Mouse (Mus musculus): ENCODE measurements at regions not wholly inside any gene's neighbourhood (a gene's known extent, or its start where the extent isn't known, plus 50 kb on each side); places are given as distances from the start of the nearest gene placed in this dataset.

DNA sequence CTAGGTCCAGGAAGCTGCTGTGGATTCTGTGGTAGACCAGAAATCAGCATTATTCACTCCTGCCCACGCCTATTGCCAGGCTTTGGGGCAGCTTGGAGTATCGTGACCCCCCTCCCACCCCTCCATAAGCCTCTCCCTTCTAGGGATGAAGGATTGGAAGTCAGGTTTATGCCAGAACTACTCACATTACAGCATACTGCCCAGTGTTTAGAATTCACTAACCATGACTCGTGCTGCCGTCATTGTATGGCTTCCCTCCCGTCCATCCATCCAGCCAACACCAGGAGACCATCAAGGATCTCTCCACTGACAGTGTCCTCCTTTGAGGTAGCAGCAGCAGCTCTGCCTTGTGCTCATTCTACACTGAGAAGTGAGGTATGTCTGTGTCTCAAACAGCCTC lies 62.4 kb upstream of the Ret start:
- Histone ChIP-seq H3K4me3 (ENCODE audit: low read depth, low read length) (no peak overlapping the region), H3K27me3 (ENCODE audit: control insufficient read depth, insufficient read depth, low read length) (no peaks in the 10 kb centered on the region), H3K27ac (ENCODE audit: low read depth, low read length) (no peak overlapping the region), H3K36me3 (ENCODE audit: control insufficient read depth, insufficient read depth, low read length) (no peaks in the 10 kb centered on the region), H3K9me3 (ENCODE audit: control insufficient read depth, low read length) (no peaks in the 10 kb centered on the region), H3K4me1 (replicated peaks; ENCODE audit: control insufficient read depth, insufficient read depth, low read length) (no peaks in the 10 kb centered on the region), H3K9ac (ENCODE audit: low read length) (no peak overlapping the region), H3K4me2 (ENCODE audit: low read depth, low read length, severe bottlenecking) (no peak overlapping the region)
- no peak for ATAC-seq (replicated peaks; ENCODE audit: low FRiP score)
- WGBS: 89% methylated on average over 5 of the region's 5 CpGs
- DNase-seq (ENCODE audit: low spot score): no peak

DNA sequence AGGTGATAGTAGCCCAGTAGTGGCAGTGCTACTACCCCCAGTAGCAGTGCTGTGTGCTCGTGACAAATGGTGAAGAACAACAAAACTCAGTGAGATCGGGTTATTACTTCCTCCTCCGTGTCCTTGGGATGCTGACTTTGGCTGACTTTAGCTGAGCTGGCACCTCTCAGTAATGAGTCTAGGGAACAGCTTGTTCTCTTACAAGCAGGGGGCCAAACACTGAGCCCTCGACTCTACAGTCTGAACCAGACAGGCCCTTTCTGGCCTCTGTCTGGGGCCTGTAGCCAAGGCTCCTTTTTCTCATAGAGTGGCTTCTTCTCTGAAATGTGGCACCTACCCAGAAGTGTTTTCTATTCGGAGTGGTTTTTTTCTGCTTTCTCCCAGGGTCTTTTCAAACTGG lies 57.4 kb upstream of the Ret start:
- no peaks in the 10 kb centered on the region for H3K27me3 ChIP-seq (ENCODE audit: control insufficient read depth, insufficient read depth, low read length)
- no peak overlapping the region for H3K4me2 ChIP-seq (ENCODE audit: low read depth, low read length, severe bottlenecking)
- H3K27ac ChIP-seq (ENCODE audit: low read depth, low read length): no peak overlapping the region
- H3K9ac ChIP-seq (ENCODE audit: low read length): no peak overlapping the region
- no peaks in the 10 kb centered on the region for H3K9me3 ChIP-seq (ENCODE audit: control insufficient read depth, low read length)
- WGBS: 79% methylated on average over 5 of the region's 5 CpGs
- no peak for ATAC-seq (replicated peaks; ENCODE audit: low FRiP score)
- H3K36me3 ChIP-seq (ENCODE audit: control insufficient read depth, insufficient read depth, low read length): no peaks in the 10 kb centered on the region
- no peak overlapping the region for H3K4me3 ChIP-seq (ENCODE audit: low read depth, low read length)
- H3K4me1 ChIP-seq (replicated peaks; ENCODE audit: control insufficient read depth, insufficient read depth, low read length): no peaks in the 10 kb centered on the region
- no peak for DNase-seq (ENCODE audit: low spot score)

DNA sequence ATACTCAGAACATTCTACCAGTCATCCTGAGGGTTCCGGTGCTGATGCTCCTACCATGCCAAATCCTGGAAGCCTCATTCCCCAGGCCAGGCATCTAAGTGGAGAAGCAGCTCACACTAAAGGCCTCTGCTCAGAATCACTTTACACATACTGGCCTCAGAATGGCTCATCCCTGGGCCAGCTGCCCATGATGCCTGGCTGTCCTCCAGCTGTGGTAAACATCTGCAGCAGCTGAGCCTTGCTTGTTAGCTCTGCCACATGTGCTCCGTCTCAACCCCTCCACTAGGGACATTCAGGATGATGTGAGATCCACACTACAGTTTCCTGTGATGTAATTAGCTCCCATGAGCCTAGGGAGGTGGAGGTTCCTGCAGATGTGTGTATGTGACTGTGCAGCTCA lies 55.2 kb upstream of the Ret start:
- Histone ChIP-seq H3K4me1 (replicated peaks; ENCODE audit: control insufficient read depth, insufficient read depth, low read length) (no peaks in the 10 kb centered on the region), H3K9me3 (ENCODE audit: control insufficient read depth, low read length) (no peaks in the 10 kb centered on the region), H3K4me2 (ENCODE audit: low read depth, low read length, severe bottlenecking) (no peak overlapping the region), H3K9ac (ENCODE audit: low read length) (no peak overlapping the region), H3K36me3 (ENCODE audit: control insufficient read depth, insufficient read depth, low read length) (no peaks in the 10 kb centered on the region), H3K27ac (ENCODE audit: low read depth, low read length) (no peak overlapping the region), H3K27me3 (ENCODE audit: control insufficient read depth, insufficient read depth, low read length) (no peaks in the 10 kb centered on the region), H3K4me3 (ENCODE audit: low read depth, low read length) (no peak overlapping the region)
- DNase-seq (ENCODE audit: low spot score) (no peak), ATAC-seq (replicated peaks; ENCODE audit: low FRiP score) (no peak)
- WGBS: 83% methylated on average over 2 of the region's 2 CpGs

DNA sequence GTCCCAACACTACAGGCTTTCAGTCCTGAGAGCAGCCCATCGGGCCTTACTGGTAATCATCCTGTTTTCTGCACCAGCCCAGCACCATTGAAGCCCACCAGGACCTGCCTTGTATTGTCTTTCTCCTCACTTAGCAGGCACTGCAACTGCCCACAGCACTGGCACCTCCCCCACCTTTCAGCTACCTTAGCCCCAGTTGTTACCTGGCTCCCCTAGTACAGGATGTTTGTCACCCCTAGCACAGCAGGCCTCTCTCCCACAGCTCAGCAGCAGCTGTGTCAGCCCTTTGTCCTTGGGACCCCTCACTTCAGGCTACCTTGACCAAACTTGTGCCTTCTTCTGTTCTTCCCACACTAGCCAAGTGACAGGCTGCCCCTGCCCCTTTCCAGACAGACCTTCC lies 53.6 kb upstream of the Ret start:
- no peaks in the 10 kb centered on the region for H3K9me3 ChIP-seq (ENCODE audit: control insufficient read depth, low read length)
- H3K4me2 ChIP-seq (ENCODE audit: low read depth, low read length, severe bottlenecking): no peak overlapping the region
- DNase-seq (ENCODE audit: low spot score) (no peak), ATAC-seq (replicated peaks; ENCODE audit: low FRiP score) (no peak)
- no peaks in the 10 kb centered on the region for H3K4me1 ChIP-seq (replicated peaks; ENCODE audit: control insufficient read depth, insufficient read depth, low read length)
- H3K4me3 ChIP-seq (ENCODE audit: low read depth, low read length): no peak overlapping the region
- WGBS: 50% methylated on average over 1 of the region's 1 CpGs
- no peaks in the 10 kb centered on the region for H3K27me3 ChIP-seq (ENCODE audit: control insufficient read depth, insufficient read depth, low read length)
- no peaks in the 10 kb centered on the region for H3K36me3 ChIP-seq (ENCODE audit: control insufficient read depth, insufficient read depth, low read length)
- no peak overlapping the region for H3K27ac ChIP-seq (ENCODE audit: low read depth, low read length)
- H3K9ac ChIP-seq (ENCODE audit: low read length): no peak overlapping the region

DNA sequence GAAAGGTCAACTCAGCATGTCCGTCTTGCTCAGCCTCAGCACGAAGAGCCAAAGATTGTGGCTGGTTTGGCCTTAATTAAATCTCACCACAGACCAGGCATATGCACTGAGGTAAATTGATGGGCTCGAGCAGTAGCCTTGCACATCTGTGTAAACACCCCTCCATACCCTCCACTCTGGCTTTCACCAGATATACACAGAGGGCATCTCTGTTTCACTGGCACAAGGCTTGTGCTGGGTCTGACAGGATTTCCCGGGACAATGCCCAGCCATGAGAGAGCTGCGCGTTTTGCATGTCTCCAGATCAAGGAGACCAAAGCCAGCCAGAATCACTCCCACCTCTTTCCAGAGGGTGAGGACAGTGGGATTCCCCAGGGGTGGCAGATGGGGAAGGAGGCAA lies 52.5 kb upstream of the Ret start:
- no peaks in the 10 kb centered on the region for H3K9me3 ChIP-seq (ENCODE audit: control insufficient read depth, low read length)
- no peak overlapping the region for H3K4me3 ChIP-seq (ENCODE audit: low read depth, low read length)
- H3K9ac ChIP-seq (ENCODE audit: low read length): no peak overlapping the region
- no peaks in the 10 kb centered on the region for H3K27me3 ChIP-seq (ENCODE audit: control insufficient read depth, insufficient read depth, low read length)
- H3K27ac ChIP-seq (ENCODE audit: low read depth, low read length): no peak overlapping the region
- H3K4me2 ChIP-seq (ENCODE audit: low read depth, low read length, severe bottlenecking): no peak overlapping the region
- H3K4me1 ChIP-seq (replicated peaks; ENCODE audit: control insufficient read depth, insufficient read depth, low read length): no peaks in the 10 kb centered on the region
- 89% methylated on average over 6 of the region's 6 CpGs for WGBS
- no peaks in the 10 kb centered on the region for H3K36me3 ChIP-seq (ENCODE audit: control insufficient read depth, insufficient read depth, low read length)
- DNase-seq (ENCODE audit: low spot score) (no peak), ATAC-seq (replicated peaks; ENCODE audit: low FRiP score) (no peak)

All from forebrain, embryonic 11.5 days (tissue).